Mouse (Mus musculus) heart, embryonic 15.5 days (tissue): ENCODE measurements around the gene Mrpl40. TPM values are rescaled to one million over a fixed set of nuclear protein-coding genes. Genes with fewer than 3 reads are reported as not detected.

Experiments used
- ATAC-seq: fragments of 200-750 bp; cut with Nextera tagmentation; replicated peaks from 2 replicates; pipeline ENCODE4 v1.8.0; 2017; ENCODE audit warnings: low read depth, moderate TSS enrichment; ENCODE audit not compliant: insufficient number of reproducible peaks, insufficient read depth, low FRiP score
- H3K27ac ChIP-seq: fragments of 300-500 bp; sonication (generic); 2 replicates; pipeline ENCODE4 v1.5.1; 2015; ENCODE audit warnings: mild to moderate bottlenecking, inconsistent platforms
- H3K27me3 ChIP-seq: fragments of 300-500 bp; sonication (generic); 2 replicates; pipeline ENCODE4 v1.6.1; 2015; ENCODE audit warnings: inconsistent platforms
- H3K36me3 ChIP-seq: fragments of 300-500 bp; sonication (generic); 2 replicates; pipeline ENCODE4 v1.6.1; 2015; ENCODE audit warnings: mild to moderate bottlenecking, inconsistent platforms
- H3K4me1 ChIP-seq: fragments of 300-500 bp; sonication (generic); replicated peaks from 2 replicates; pipeline ENCODE4 v1.6.1; 2015; ENCODE audit warnings: inconsistent platforms
- H3K4me2 ChIP-seq: fragments of 300-500 bp; sonication (generic); 2 replicates; pipeline ENCODE4 v1.6.1; 2015; ENCODE audit warnings: inconsistent platforms, mild to moderate bottlenecking, moderate library complexity
- H3K4me3 ChIP-seq: fragments of 300-500 bp; sonication (generic); 2 replicates; pipeline ENCODE4 v1.5.1; 2015; ENCODE audit warnings: mild to moderate bottlenecking, inconsistent platforms
- H3K9ac ChIP-seq: fragments of 300-500 bp; sonication (generic); 2 replicates; pipeline ENCODE4 v1.6.1; 2015; ENCODE audit warnings: mild to moderate bottlenecking, inconsistent platforms
- H3K9me3 ChIP-seq: fragments of 300-500 bp; sonication (generic); replicated peaks from 2 replicates; pipeline ENCODE4 v1.6.1; 2016; ENCODE audit warnings: inconsistent platforms
- WGBS: fragments of 180-500 bp; shearing (Covaris S2); methylation state at CpG from one replicate; pipeline ENCODE4 v1.1.7; 2015; ENCODE audit warnings: mixed read lengths; 5-methylcytosine and 5-hydroxymethylcytosine counted together
- polyA plus RNA-seq: library from polyadenylated mRNA; unstranded; fragments of >200 nt; fragmentation: Nextera tagmentation; extraction: Ambion mirVana; gene quantifications from 2 replicates; pipeline ENCODE4 v1.2.1, GENCODE M21; 2015

The Mrpl40 gene
- 84.6 and 89.3 TPM in 2 replicates for polyA plus RNA-seq

- Histone ChIP-seq H3K9me3 (no peaks in the 10 kb centered on the region), H3K36me3 (peaks cover 33% of the 10 kb centered on the region), H3K4me1 (peaks cover 18% of the 10 kb centered on the region), H3K4me2 (peak within 1 kb of the TSS; percentile 93), H3K9ac (peak within 1 kb of the TSS; percentile 94), H3K27ac (peak within 1 kb of the TSS; percentile 93), H3K27me3 (no peaks in the 10 kb centered on the region), H3K4me3 (peak within 1 kb of the TSS; percentile 98)
- under 1% methylated on average over 85 of the region's 93 CpGs for WGBS
- ATAC-seq, result peak; percentile 95
These were observed at the start of gene Mrpl40, which contains the start of gene Hira for GRCm38 (mm10) chr16:18876442-18877308. Gene Mrpl40, minus strand, starts transcription at chr16:18876862. Gene Hira, plus strand, starts transcription at chr16:18877037.

- H3K36me3 ChIP-seq, result peaks cover 83% of the 10 kb centered on the region
- H3K4me1 ChIP-seq, result no peaks in the 10 kb centered on the region
- no peaks in the 10 kb centered on the region for H3K27me3 ChIP-seq
- no peak overlapping the region for H3K4me3 ChIP-seq
- H3K9me3 ChIP-seq, result no peaks in the 10 kb centered on the region
- ATAC-seq, result no peak
- H3K4me2 ChIP-seq, result no peak overlapping the region
- no peak overlapping the region for H3K9ac ChIP-seq
- 81% methylated on average over 2 of the region's 2 CpGs for WGBS
- H3K27ac ChIP-seq, result no peak overlapping the region
These were observed 45.1 kb upstream of the Mrpl40 start for GRCm38 (mm10) chr16:18921771-18922170.

GRCm38 (mm10) chr16:18916064-18916463 lies 39.4 kb upstream of the Mrpl40 start:
- Histone ChIP-seq H3K4me3 (no peak overlapping the region), H3K9me3 (no peaks in the 10 kb centered on the region), H3K27ac (no peak overlapping the region), H3K27me3 (no peaks in the 10 kb centered on the region), H3K36me3 (peaks cover 58% of the 10 kb centered on the region), H3K4me2 (no peak overlapping the region), H3K9ac (no peak overlapping the region), H3K4me1 (no peaks in the 10 kb centered on the region)
- 89% methylated on average over 4 of the region's 4 CpGs for WGBS
- ATAC-seq, result no peak

GRCm38 (mm10) chr16:18905648-18906047 lies 29.0 kb upstream of the Mrpl40 start:
- WGBS, result 94% methylated on average over 1 of the region's 1 CpGs
- no peak overlapping the region for H3K4me2 ChIP-seq
- no peaks in the 10 kb centered on the region for H3K9me3 ChIP-seq
- ATAC-seq, result no peak
- no peaks in the 10 kb centered on the region for H3K27me3 ChIP-seq
- no peak overlapping the region for H3K9ac ChIP-seq
- peaks cover 36% of the 10 kb centered on the region for H3K36me3 ChIP-seq
- H3K27ac ChIP-seq, result no peak overlapping the region
- H3K4me3 ChIP-seq, result no peak overlapping the region
- H3K4me1 ChIP-seq, result no peaks in the 10 kb centered on the region

GRCm38 (mm10) chr16:18896429-18896828 lies 19.8 kb upstream of the Mrpl40 start:
- no peak for ATAC-seq
- Histone ChIP-seq H3K4me3 (no peak overlapping the region), H3K36me3 (peaks cover 42% of the 10 kb centered on the region), H3K4me1 (peaks cover 10% of the 10 kb centered on the region), H3K27me3 (no peaks in the 10 kb centered on the region), H3K9me3 (no peaks in the 10 kb centered on the region), H3K9ac (no peak overlapping the region), H3K27ac (no peak overlapping the region), H3K4me2 (no peak overlapping the region)
- 44% methylated on average over 10 of the region's 10 CpGs for WGBS

GRCm38 (mm10) chr16:18895249-18895648 lies 18.6 kb upstream of the Mrpl40 start:
- Histone ChIP-seq H3K4me1 (peaks cover 10% of the 10 kb centered on the region), H3K36me3 (peaks cover 34% of the 10 kb centered on the region), H3K27me3 (no peaks in the 10 kb centered on the region), H3K9me3 (no peaks in the 10 kb centered on the region), H3K4me3 (no peak overlapping the region), H3K4me2 (no peak overlapping the region), H3K27ac (no peak overlapping the region), H3K9ac (no peak overlapping the region)
- WGBS, result 70% methylated on average over 3 of the region's 3 CpGs
- ATAC-seq, result no peak

- peaks cover 22% of the 10 kb centered on the region for H3K36me3 ChIP-seq
- H3K9me3 ChIP-seq, result no peaks in the 10 kb centered on the region
- H3K4me1 ChIP-seq, result peaks cover 10% of the 10 kb centered on the region
- no peak overlapping the region for H3K9ac ChIP-seq
- 77% methylated on average over 4 of the region's 4 CpGs for WGBS
- H3K27me3 ChIP-seq, result no peaks in the 10 kb centered on the region
- no peak overlapping the region for H3K4me3 ChIP-seq
- no peak for ATAC-seq
- H3K4me2 ChIP-seq, result no peak overlapping the region
- H3K27ac ChIP-seq, result no peak overlapping the region
These were observed 17.2 kb upstream of the Mrpl40 start for GRCm38 (mm10) chr16:18893840-18894372.

- H3K4me2 ChIP-seq, result no peak overlapping the region
- no peak overlapping the region for H3K27ac ChIP-seq
- ATAC-seq, result no peak
- H3K4me1 ChIP-seq, result peaks cover 8% of the 10 kb centered on the region; the same call in 1 of the 2 replicates
- no peaks in the 10 kb centered on the region for H3K36me3 ChIP-seq
- H3K9me3 ChIP-seq, result no peaks in the 10 kb centered on the region
- no peak overlapping the region for H3K9ac ChIP-seq
- no peak overlapping the region for H3K4me3 ChIP-seq
- H3K27me3 ChIP-seq, result no peaks in the 10 kb centered on the region
These were observed 7.4 kb upstream of the Mrpl40 start for GRCm38 (mm10) chr16:18884044-18884443.

GRCm38 (mm10) chr16:18878091-18878720 lies 1.5 kb upstream of the Mrpl40 start:
- H3K9ac ChIP-seq, result peak overlapping the region; percentile 94
- ATAC-seq, result no peak
- no peaks in the 10 kb centered on the region for H3K9me3 ChIP-seq
- H3K36me3 ChIP-seq, result peaks cover 18% of the 10 kb centered on the region
- H3K4me1 ChIP-seq, result peaks cover 18% of the 10 kb centered on the region
- WGBS, result 23% methylated on average over 20 of the region's 20 CpGs
- no peaks in the 10 kb centered on the region for H3K27me3 ChIP-seq
- H3K4me2 ChIP-seq, result peak overlapping the region; percentile 93
- peak overlapping the region; percentile 93 for H3K27ac ChIP-seq
- peak overlapping the region; percentile 98 for H3K4me3 ChIP-seq

GRCm38 (mm10) chr16:18877386-18878090 lies 876 bp upstream of the Mrpl40 start:
- Histone ChIP-seq H3K9me3 (no peaks in the 10 kb centered on the region), H3K4me1 (peaks cover 18% of the 10 kb centered on the region), H3K27me3 (no peaks in the 10 kb centered on the region), H3K4me3 (peak overlapping the region; percentile 98), H3K9ac (peak overlapping the region; percentile 94), H3K27ac (peak overlapping the region; percentile 93), H3K4me2 (peak overlapping the region; percentile 93), H3K36me3 (peaks cover 24% of the 10 kb centered on the region)
- ATAC-seq, result peak; percentile 3; the same call in 1 of the 2 replicates
- under 1% methylated on average over 40 of the region's 43 CpGs for WGBS

- H3K4me2 ChIP-seq, result peak overlapping the region; percentile 93
- ATAC-seq, result peak; percentile 14
- H3K9me3 ChIP-seq, result no peaks in the 10 kb centered on the region
- H3K27ac ChIP-seq, result peak overlapping the region; percentile 93
- H3K4me1 ChIP-seq, result peaks cover 18% of the 10 kb centered on the region
- H3K36me3 ChIP-seq, result peaks cover 39% of the 10 kb centered on the region
- WGBS, result 1% methylated on average over 17 of the region's 17 CpGs
- no peaks in the 10 kb centered on the region for H3K27me3 ChIP-seq
- peak overlapping the region; percentile 98 for H3K4me3 ChIP-seq
- H3K9ac ChIP-seq, result peak overlapping the region; percentile 94
These were observed 596 bp downstream of the Mrpl40 start for GRCm38 (mm10) chr16:18876091-18876441.
